Mouse (Mus musculus) B cell, adult 67 days (primary cell): ENCODE results near the gene Obox3. TPM values are rescaled to one million over a fixed set of nuclear protein-coding genes. Genes with fewer than 3 reads are reported as not detected.

Experiments used
- total RNA-seq, 2 experiments: library from RNA; stranded (reverse); gene quantifications; 4 replicates each; pipeline ENCODE4 v1.2.4; 2023

The Obox3 gene
- total RNA-seq: not detected

DNA sequence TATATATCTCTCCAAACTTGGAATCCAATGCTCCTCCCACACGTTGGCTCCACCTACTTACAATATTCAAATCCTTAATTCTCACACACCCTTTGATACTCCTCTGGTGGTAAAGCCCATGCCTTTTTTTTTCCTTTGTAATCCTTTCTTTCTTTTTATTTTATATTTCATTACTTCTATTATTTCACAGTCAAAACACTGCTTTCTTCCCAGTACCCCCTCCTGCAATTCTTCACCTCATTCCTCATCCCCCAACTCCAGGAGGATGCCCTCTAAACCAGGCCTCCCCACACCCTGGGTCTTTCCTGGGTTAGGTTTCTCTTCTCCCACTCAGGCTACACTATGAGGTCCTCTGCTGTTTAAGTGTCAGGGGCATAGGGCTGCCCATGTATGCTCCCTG, at the start of gene Obox3:
Gene Obox3, minus strand, starts transcription at position 101 of the 400 bp plus-strand sequence.

Other genes starting within 250 kb of the Obox3 start
- not detected for gene Obox5, start 110.2 kb upstream of the Obox3 start, total RNA-seq
- not detected for gene Obox6, start 199.8 kb upstream of the Obox3 start, total RNA-seq
- not detected for gene Crx, start 240.1 kb upstream of the Obox3 start, total RNA-seq
- not detected for gene Crxos, start 242.7 kb upstream of the Obox3 start, total RNA-seq